Mouse (Mus musculus) midbrain, embryonic 11.5 days (tissue): ENCODE data around the gene Prdm16. TPM values are rescaled to one million over a fixed set of nuclear protein-coding genes. Genes with fewer than 3 reads are reported as not detected.
A peak's percentile ranks its signal among the peaks of the same experiment; 100 is the strongest.

Experiments used
- ATAC-seq: fragments of 200-750 bp; cut with Nextera tagmentation; 2 replicates; pipeline ENCODE4 v1.8.0; 2017; ENCODE audit warnings: moderate TSS enrichment, moderate library complexity; ENCODE audit not compliant: low FRiP score
- DNase-seq: peaks from one replicate; pipeline ENCODE4 v3.0.0; 2015; ENCODE audit warnings: low spot score; ENCODE audit errors: missing footprints
- H3K27ac ChIP-seq: fragments of 300-500 bp; sonication (generic); 2 replicates; pipeline ENCODE4 v1.5.1; 2014; ENCODE audit warnings: low read depth, low read length
- H3K27me3 ChIP-seq: fragments of 300-500 bp; sonication (generic); 2 replicates; pipeline ENCODE4 v1.6.1; 2014; ENCODE audit warnings: mild to moderate bottlenecking, low read length, moderate library complexity, mixed read lengths; ENCODE audit not compliant: control insufficient read depth, insufficient read depth
- H3K36me3 ChIP-seq: fragments of 300-500 bp; sonication (generic); 2 replicates; pipeline ENCODE4 v1.6.1; 2014; ENCODE audit warnings: mild to moderate bottlenecking, low read length, moderate library complexity, mixed read lengths; ENCODE audit not compliant: control insufficient read depth, insufficient read depth
- H3K4me1 ChIP-seq: fragments of 300-500 bp; sonication (generic); 2 replicates; pipeline ENCODE4 v1.6.1; 2014; ENCODE audit warnings: low read length; ENCODE audit not compliant: control insufficient read depth, insufficient read depth
- H3K4me2 ChIP-seq: fragments of 300-500 bp; sonication (generic); 2 replicates; pipeline ENCODE4 v1.6.1; 2014; ENCODE audit warnings: mild to moderate bottlenecking, moderate library complexity
- H3K4me3 ChIP-seq: fragments of 300-500 bp; sonication (generic); 2 replicates; pipeline ENCODE4 v1.5.1; 2014; ENCODE audit warnings: low read depth, low read length
- H3K9ac ChIP-seq: fragments of 300-500 bp; sonication (generic); 2 replicates; pipeline ENCODE4 v1.6.1; 2014; ENCODE audit warnings: low read length
- H3K9me3 ChIP-seq: fragments of 300-500 bp; sonication (generic); 2 replicates; pipeline ENCODE4 v1.6.1; 2016; ENCODE audit warnings: low read length; ENCODE audit not compliant: control insufficient read depth
- WGBS: fragments of 180-500 bp; shearing (Covaris S2); extraction: QIAGEN DNeasy Blood & Tissue Kit; methylation state at CpG from one replicate; pipeline ENCODE4 v1.1.7; 2014; 5-methylcytosine and 5-hydroxymethylcytosine counted together
- polyA plus RNA-seq: library from polyadenylated mRNA; unstranded; fragments of >200 nt; fragmentation: Nextera tagmentation; extraction: Ambion mirVana; gene quantifications from 2 replicates; pipeline ENCODE4 v1.2.1, GENCODE M21; 2014

Gene Prdm16
- polyA plus RNA-seq, 1 experiment from 2014 or later: 8.0 TPM

GRCm38 (mm10) chr4:154336650-154337049 is 300.0 kb downstream of the Prdm16 start:
- Histone ChIP-seq H3K9ac (no peak overlapping the region), H3K36me3 (no peaks in the 10 kb centered on the region), H3K4me2 (no peak overlapping the region), H3K27me3 (0 out of 2 replicates have a peak, but pooled peaks cover 2% of the 10 kb centered on the region), H3K9me3 (no peaks in the 10 kb centered on the region), H3K4me1 (peaks cover 17% of the 10 kb centered on the region), H3K4me3 (no peak overlapping the region), H3K27ac (no peak overlapping the region; the same call in 1 of the 2 replicates)
- DNase-seq: peak; percentile 85
- ATAC-seq: peak; percentile 43; the same call in 1 of the 2 replicates
- 13% methylated on average over 10 of the region's 10 CpGs for WGBS

GRCm38 (mm10) chr4:154335761-154336160 is 300.9 kb downstream of the Prdm16 start, which contains the start of gene B230104I21Rik:
TSS of gene B230104I21Rik (plus strand) at chr4:154336127.
- Histone ChIP-seq H3K9me3 (no peaks in the 10 kb centered on the region), H3K9ac (0 out of 2 replicates have a peak within 1 kb of the TSS, but pooled peaks have one; percentile 17), H3K4me1 (peaks cover 17% of the 10 kb centered on the region), H3K4me2 (peak within 1 kb of the TSS; percentile 31), H3K4me3 (no peak within 1 kb of the TSS; the same call in 1 of the 2 replicates), H3K36me3 (no peaks in the 10 kb centered on the region), H3K27ac (no peak within 1 kb of the TSS; the same call in 1 of the 2 replicates), H3K27me3 (0 out of 2 replicates have a peak, but pooled peaks cover 2% of the 10 kb centered on the region)
- ATAC-seq (peak; percentile 56), DNase-seq (peak; percentile 89)
- 62% methylated on average over 12 of the region's 12 CpGs for WGBS

GRCm38 (mm10) chr4:154334699-154335402 is 301.8 kb downstream of the Prdm16 start:
- 63% methylated on average over 47 of the region's 48 CpGs for WGBS
- Histone ChIP-seq H3K4me2 (peak overlapping the region; percentile 31), H3K36me3 (no peaks in the 10 kb centered on the region), H3K9me3 (no peaks in the 10 kb centered on the region), H3K4me1 (peaks cover 17% of the 10 kb centered on the region), H3K9ac (0 out of 2 replicates have a peak overlapping the region, but pooled peaks have one; percentile 17), H3K27ac (no peak overlapping the region), H3K4me3 (no peak overlapping the region; the same call in 1 of the 2 replicates), H3K27me3 (0 out of 2 replicates have a peak, but pooled peaks cover 2% of the 10 kb centered on the region)
- ATAC-seq: no peak
- peak; percentile 91 for DNase-seq

- 0 out of 2 replicates have a peak, but pooled peaks cover 2% of the 10 kb centered on the region for H3K27me3 ChIP-seq
- H3K4me2 ChIP-seq: no peak overlapping the region
- H3K4me1 ChIP-seq: peaks cover 17% of the 10 kb centered on the region
- no peak overlapping the region for H3K9ac ChIP-seq
- no peaks in the 10 kb centered on the region for H3K36me3 ChIP-seq
- H3K27ac ChIP-seq: no peak overlapping the region
- H3K9me3 ChIP-seq: no peaks in the 10 kb centered on the region
- WGBS: 85% methylated on average over 8 of the region's 8 CpGs
- no peak for DNase-seq
- ATAC-seq: no peak
- no peak overlapping the region for H3K4me3 ChIP-seq
Observed at GRCm38 (mm10) chr4:154333300-154333699, 303.4 kb downstream of the Prdm16 start.

- ATAC-seq: no peak
- peaks cover 8% of the 10 kb centered on the region; the same call in 1 of the 2 replicates for H3K4me1 ChIP-seq
- no peaks in the 10 kb centered on the region for H3K9me3 ChIP-seq
- H3K27me3 ChIP-seq: no peaks in the 10 kb centered on the region; the same call in 1 of the 2 replicates
- no peak overlapping the region for H3K4me3 ChIP-seq
- WGBS: 49% methylated on average over 12 of the region's 12 CpGs
- H3K4me2 ChIP-seq: no peak overlapping the region
- no peak overlapping the region for H3K27ac ChIP-seq
- DNase-seq: no peak
- H3K36me3 ChIP-seq: no peaks in the 10 kb centered on the region
- H3K9ac ChIP-seq: peak overlapping the region; percentile 30; the same call in 1 of the 2 replicates
Observed at GRCm38 (mm10) chr4:154331271-154331670, 305.4 kb downstream of the Prdm16 start.

GRCm38 (mm10) chr4:154330001-154330400 is 306.7 kb downstream of the Prdm16 start:
- no peak overlapping the region for H3K9ac ChIP-seq
- H3K4me2 ChIP-seq: no peak overlapping the region
- H3K27ac ChIP-seq: no peak overlapping the region
- ATAC-seq: no peak
- 93% methylated on average over 7 of the region's 7 CpGs for WGBS
- H3K4me1 ChIP-seq: peaks cover 4% of the 10 kb centered on the region; the same call in 1 of the 2 replicates
- no peak for DNase-seq
- no peaks in the 10 kb centered on the region for H3K36me3 ChIP-seq
- no peaks in the 10 kb centered on the region; the same call in 1 of the 2 replicates for H3K27me3 ChIP-seq
- H3K4me3 ChIP-seq: no peak overlapping the region
- no peaks in the 10 kb centered on the region for H3K9me3 ChIP-seq

GRCm38 (mm10) chr4:154328836-154329235 is 307.8 kb downstream of the Prdm16 start:
- DNase-seq: peak; percentile 98
- 6% methylated on average over 6 of the region's 6 CpGs for WGBS
- no peak overlapping the region for H3K4me2 ChIP-seq
- ATAC-seq: peak; percentile 64
- no peak overlapping the region for H3K27ac ChIP-seq
- no peaks in the 10 kb centered on the region; the same call in 1 of the 2 replicates for H3K27me3 ChIP-seq
- no peaks in the 10 kb centered on the region for H3K4me1 ChIP-seq
- no peaks in the 10 kb centered on the region for H3K9me3 ChIP-seq
- no peak overlapping the region for H3K4me3 ChIP-seq
- no peaks in the 10 kb centered on the region for H3K36me3 ChIP-seq
- no peak overlapping the region for H3K9ac ChIP-seq

- peak; percentile 46 for ATAC-seq
- Histone ChIP-seq H3K36me3 (no peaks in the 10 kb centered on the region), H3K9me3 (no peaks in the 10 kb centered on the region), H3K4me2 (no peak overlapping the region), H3K27me3 (no peaks in the 10 kb centered on the region; the same call in 1 of the 2 replicates), H3K27ac (no peak overlapping the region), H3K9ac (no peak overlapping the region), H3K4me1 (no peaks in the 10 kb centered on the region), H3K4me3 (no peak overlapping the region)
- WGBS: 3% methylated on average over 20 of the region's 20 CpGs
- no peak for DNase-seq
Observed at GRCm38 (mm10) chr4:154328431-154328830, 308.2 kb downstream of the Prdm16 start.

- Histone ChIP-seq H3K27me3 (no peaks in the 10 kb centered on the region; the same call in 1 of the 2 replicates), H3K9ac (no peak overlapping the region), H3K27ac (no peak overlapping the region), H3K36me3 (no peaks in the 10 kb centered on the region), H3K4me3 (no peak overlapping the region), H3K4me2 (no peak overlapping the region), H3K9me3 (no peaks in the 10 kb centered on the region), H3K4me1 (no peaks in the 10 kb centered on the region)
- peak; percentile 66 for DNase-seq
- WGBS: 66% methylated on average over 4 of the region's 4 CpGs
- ATAC-seq: no peak
Observed at GRCm38 (mm10) chr4:154325410-154325809, 311.3 kb downstream of the Prdm16 start.
